Mouse (Mus musculus): Measurements from ENCODE around the gene Pirt. TPM values are rescaled to one million over a fixed set of nuclear protein-coding genes. Genes with fewer than 3 reads are reported as not detected.

Gene Pirt
- total RNA-seq, 2 experiments from 2014 or later: 1.4 to 1.9 TPM

GRCm38 (mm10) chr11:66945224-66945767 is 33.5 kb downstream of the Pirt start:
- DNase-seq (ENCODE audit: extremely low spot score in 1 of 2, low spot score in 1 of 2): no peak

GRCm38 (mm10) chr11:66946521-66946920 is 34.7 kb downstream of the Pirt start:
- no peak for DNase-seq (ENCODE audit: extremely low spot score in 1 of 2, low spot score in 1 of 2)

- no peak for DNase-seq (ENCODE audit: extremely low spot score in 1 of 2, low spot score in 1 of 2)
Measured at GRCm38 (mm10) chr11:66946922-66947321, 35.1 kb downstream of the Pirt start.

DNA sequence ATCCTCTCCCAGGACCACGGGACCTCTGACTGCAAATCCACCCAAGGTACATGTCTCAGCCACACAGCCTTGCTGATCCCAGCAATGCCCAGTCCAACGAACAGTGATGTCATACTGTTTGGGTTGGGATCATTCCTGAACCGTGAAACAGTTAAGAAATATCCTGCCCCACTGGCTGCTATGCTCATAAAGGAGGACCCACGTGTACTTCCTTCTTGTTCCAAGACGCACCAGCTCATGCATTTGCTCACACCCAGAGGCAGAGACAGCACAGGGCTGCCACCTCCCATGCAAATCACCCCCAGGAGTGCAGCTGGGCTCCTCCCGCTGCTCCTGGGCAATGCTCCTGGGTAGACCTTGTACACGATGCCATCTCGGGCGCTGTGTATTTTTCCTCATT is 44.5 kb downstream of the Pirt start, which contains the start of gene Tmem238l:
Gene Tmem238l, plus strand, starts transcription at position 336 of the 400 bp plus-strand sequence.
- no peak for DNase-seq (ENCODE audit: extremely low spot score in 1 of 2, low spot score in 1 of 2)

GRCm38 (mm10) chr11:66960797-66961196 is 49.0 kb downstream of the Pirt start:
- DNase-seq (ENCODE audit: extremely low spot score in 1 of 2, low spot score in 1 of 2): no peak

DNA sequence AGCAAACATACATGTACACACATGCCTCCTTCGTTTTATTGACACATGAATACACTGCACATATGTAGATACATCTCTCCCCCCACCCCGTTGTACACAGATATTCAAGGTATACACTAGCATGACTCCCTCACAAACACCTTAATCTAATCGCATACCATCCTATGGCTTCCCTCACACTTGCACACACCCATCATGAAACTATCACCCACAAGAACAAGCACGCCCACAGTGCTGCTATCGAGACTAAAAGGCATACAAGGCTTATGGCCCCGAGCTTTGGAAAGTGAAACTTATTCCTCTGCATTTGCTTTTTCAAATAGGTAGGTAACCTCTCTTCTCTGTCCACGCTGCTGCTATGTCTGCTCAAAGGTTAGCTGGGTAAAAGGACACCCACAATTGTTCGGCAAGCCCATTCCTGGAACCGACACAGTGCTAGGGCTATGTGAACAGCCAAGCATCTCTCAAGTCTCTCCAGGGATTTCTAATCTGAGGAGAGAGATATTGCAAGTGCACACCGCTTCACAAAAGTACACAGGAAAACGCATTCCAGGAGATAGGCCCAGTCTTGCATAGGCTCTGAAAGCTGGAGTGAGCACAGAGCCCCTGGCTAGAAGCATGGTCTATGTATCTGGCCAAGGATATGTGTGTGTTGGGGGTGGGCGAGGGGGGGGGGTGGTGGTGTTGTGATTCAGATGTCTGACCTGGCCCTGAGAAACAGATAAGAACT is 49.8 kb downstream of the Pirt start:
- no peak for DNase-seq (ENCODE audit: extremely low spot score in 1 of 2, low spot score in 1 of 2)

GRCm38 (mm10) chr11:66963462-66963861 is 51.7 kb downstream of the Pirt start:
- DNase-seq (ENCODE audit: extremely low spot score in 1 of 2, low spot score in 1 of 2): no peak

- DNase-seq (ENCODE audit: extremely low spot score in 1 of 2, low spot score in 1 of 2): no peak
Measured at GRCm38 (mm10) chr11:66966500-66967116, 54.8 kb downstream of the Pirt start.

- DNase-seq (ENCODE audit: extremely low spot score in 1 of 2, low spot score in 1 of 2): no peak
Measured at GRCm38 (mm10) chr11:66968575-66968974, 56.8 kb downstream of the Pirt start.

GRCm38 (mm10) chr11:66973507-66973906 is 61.7 kb downstream of the Pirt start:
- DNase-seq (ENCODE audit: extremely low spot score in 1 of 2, low spot score in 1 of 2): no peak

DNA sequence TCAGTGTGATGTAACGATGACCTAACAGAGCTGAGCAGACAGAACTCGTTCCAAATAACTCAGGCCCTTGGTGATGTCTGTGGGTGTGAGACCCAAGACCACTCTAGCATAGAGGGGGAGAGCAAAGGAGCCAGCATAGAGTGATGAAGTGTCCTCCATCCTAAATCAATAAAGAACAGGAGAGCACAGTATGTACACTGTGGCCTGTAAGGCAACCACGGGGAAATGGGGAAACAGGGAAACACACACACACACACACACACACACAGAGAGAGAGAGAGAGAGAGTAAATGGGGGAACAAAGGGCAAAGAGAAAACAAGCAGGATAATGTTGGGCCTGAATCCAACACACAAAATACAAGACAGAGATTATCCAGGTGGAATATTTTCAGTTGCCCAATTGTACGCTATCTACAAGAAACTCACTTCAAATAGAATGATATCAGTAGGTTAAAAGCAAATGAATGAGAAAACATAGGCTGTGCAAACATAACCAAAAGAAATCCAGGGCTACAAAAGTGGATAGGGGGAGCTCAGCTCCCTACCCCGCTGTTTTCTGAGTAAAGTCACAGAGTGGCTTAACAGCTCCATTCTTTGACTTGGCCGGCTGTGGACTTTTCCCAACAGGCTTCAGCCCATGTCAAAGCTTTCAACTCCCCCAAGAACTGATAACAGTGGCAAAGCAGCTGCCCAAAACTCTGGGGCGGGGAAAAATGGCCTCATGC is 64.0 kb downstream of the Pirt start:
- DNase-seq (ENCODE audit: extremely low spot score in 1 of 2, low spot score in 1 of 2): no peak

Other genes starting within 250 kb of the Pirt start
- gene Tmem238l, start 44.7 kb downstream of the Pirt start, total RNA-seq (2021): not detected
- under 1 TPM; 0.52 to 0.66 TPM for gene Tmem220, start 113.2 kb downstream of the Pirt start, total RNA-seq (2021)
- gene Adprm, start 140.6 kb downstream of the Pirt start, total RNA-seq (2021): 10 to 100 TPM; 20.9 to 29.2 TPM
- gene Sco1, start 140.7 kb downstream of the Pirt start, total RNA-seq (2021): 1 to 10 TPM; 8.3 to 9.5 TPM
- under 1 TPM; 0.59 to 0.66 TPM for gene Myh3, start 166.3 kb downstream of the Pirt start, total RNA-seq (2021)